Mouse (Mus musculus) lung, adult 2 months (tissue): ENCODE results near the gene Cmtm7. TPM values are rescaled to one million over a fixed set of nuclear protein-coding genes. Genes with fewer than 3 reads are reported as not detected.
A peak's percentile ranks its signal among the peaks of the same experiment; 100 is the strongest.

ENCODE experiments used
- DNase-seq: peaks from one replicate; pipeline ENCODE4 v3.0.0; 2022
- H3K4me1 ChIP-seq: fragments of 200-500 bp; 2 replicates; pipeline ENCODE4 v1.6.1; 2011; ENCODE audit warnings: low read length; ENCODE audit not compliant: control insufficient read depth, insufficient read depth
- H3K4me3 ChIP-seq: fragments of 200-500 bp; replicated peaks from 2 replicates; pipeline ENCODE3; 2011; ENCODE audit warnings: low read depth, mild to moderate bottlenecking, control low read depth, low read length; ENCODE audit errors: extremely low read depth
- CTCF ChIP-seq: fragments of 200-500 bp; IDR thresholded peaks from 2 replicates; pipeline ENCODE4 v1.5.1; 2011; ENCODE audit warnings: mild to moderate bottlenecking, low read length, control low read depth; ENCODE audit not compliant: insufficient read depth
- POLR2A ChIP-seq: fragments of 200-500 bp; IDR thresholded peaks from 2 replicates; pipeline ENCODE4 v1.6.1; 2011; ENCODE audit warnings: low read depth, mild to moderate bottlenecking, control low read depth, low read length, borderline replicate concordance; ENCODE audit errors: extremely low read depth
- WGBS: fragments of 180-500 bp; shearing (Covaris S2); methylation state at CpG from one replicate; pipeline ENCODE4 v1.1.7; 2018; 5-methylcytosine and 5-hydroxymethylcytosine counted together
- polyA plus RNA-seq: library from polyadenylated mRNA; depleted of rRNA; stranded (reverse); fragments of >200 nt; gene quantifications from 2 replicates; pipeline ENCODE4 v1.2.3, GENCODE M21; 2012

The Cmtm7 gene
- polyA plus RNA-seq, 1 experiment, result 88.9 TPM

DNA sequence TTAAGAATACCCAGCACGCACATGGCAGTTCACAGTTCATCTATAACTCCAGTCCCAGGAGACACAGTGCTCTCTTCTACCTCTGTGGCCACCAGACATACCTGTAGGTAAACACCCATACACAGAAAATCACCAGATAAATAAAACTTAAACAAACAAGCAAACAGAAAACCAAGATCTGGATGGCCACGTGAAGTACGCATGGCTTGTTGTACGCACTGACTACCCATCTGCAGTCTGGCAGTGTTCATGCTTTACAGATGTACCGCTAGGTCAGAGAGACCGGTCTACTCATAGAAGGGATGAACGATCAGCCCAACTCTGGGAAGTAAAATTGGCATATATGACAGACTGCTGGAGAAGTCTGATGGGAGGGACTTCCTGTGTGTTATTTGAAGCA is 34.5 kb upstream of the Cmtm7 start:
- Histone ChIP-seq H3K4me1 (no peaks in the 10 kb centered on the region; the same call in 1 of the 2 replicates), H3K4me3 (no peak overlapping the region)
- no peak for TF ChIP-seq POLR2A
- TF ChIP-seq CTCF, result no peak
- DNase-seq, result no peak
- 90% methylated on average over 7 of the region's 7 CpGs for WGBS

DNA sequence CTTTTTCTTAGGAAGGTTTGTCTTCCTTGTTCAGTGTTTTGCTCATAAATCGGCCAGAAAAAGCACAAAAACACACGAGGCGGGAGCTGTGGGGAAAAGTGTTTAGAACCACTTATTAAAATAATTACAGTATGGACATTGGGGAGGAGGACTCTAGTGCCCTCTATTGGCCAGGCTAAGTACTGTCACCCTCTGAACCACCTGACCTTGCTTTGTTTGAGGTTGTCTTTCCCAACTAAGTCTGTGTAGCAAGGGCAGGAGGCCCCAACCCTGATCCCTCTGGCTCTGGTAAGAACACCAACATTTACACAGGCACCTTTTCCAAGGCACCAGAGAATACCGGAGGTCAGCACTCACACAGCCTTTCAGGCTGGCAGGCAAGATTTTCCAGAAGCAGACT is 33.7 kb upstream of the Cmtm7 start:
- peak; percentile 25 for DNase-seq
- no peak for TF ChIP-seq POLR2A
- TF ChIP-seq CTCF, result peak; percentile 63

DNA sequence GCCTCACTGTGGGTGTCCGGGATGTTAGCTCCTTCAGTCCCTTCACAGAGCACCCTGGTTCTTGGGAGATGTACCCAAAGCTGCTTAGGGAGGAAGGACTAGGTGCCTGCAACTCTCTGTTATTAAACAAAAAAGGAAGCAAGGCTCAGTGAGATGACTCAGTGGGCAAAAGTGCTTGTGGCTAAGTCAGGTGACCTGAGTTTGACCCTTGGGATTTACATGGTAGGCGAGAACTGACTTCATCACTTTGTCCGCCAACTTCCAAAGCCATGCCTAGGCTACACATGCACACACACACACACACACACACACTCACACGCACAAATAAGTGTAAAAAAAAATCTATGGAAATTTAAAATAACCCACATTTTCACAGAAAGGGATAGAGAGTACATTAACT is 30.3 kb upstream of the Cmtm7 start:
- DNase-seq, result no peak
- TF ChIP-seq CTCF (no peak), POLR2A (no peak)
- 62% methylated on average over 4 of the region's 4 CpGs for WGBS
- no peaks in the 10 kb centered on the region for H3K4me1 ChIP-seq
- no peak overlapping the region for H3K4me3 ChIP-seq

More for the DNA sequence above, 33.7 kb upstream of the Cmtm7 start:
- 34% methylated on average over 4 of the region's 4 CpGs for WGBS
- H3K4me1 ChIP-seq, result no peaks in the 10 kb centered on the region; the same call in 1 of the 2 replicates
- no peak overlapping the region for H3K4me3 ChIP-seq

DNA sequence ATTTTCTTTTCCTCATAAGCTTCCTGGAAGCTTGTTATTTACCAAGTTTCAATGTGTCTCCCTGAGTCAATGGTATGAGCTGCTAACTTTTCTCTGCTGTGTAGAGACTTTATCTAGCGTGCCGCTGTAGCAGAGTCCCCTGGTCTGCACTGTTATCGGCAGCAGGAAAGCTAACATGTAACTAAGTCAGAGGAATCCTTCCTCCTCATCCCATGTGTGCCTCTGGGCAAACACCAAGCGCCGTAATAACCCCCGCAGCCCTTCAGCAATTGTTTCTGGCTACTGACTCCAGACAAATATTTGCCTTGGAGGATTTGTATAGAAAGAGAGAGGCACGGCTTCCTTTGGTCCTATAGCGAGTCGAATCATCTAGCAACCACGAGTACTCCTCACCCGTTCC is 29.2 kb upstream of the Cmtm7 start:
- H3K4me3 ChIP-seq, result no peak overlapping the region
- WGBS, result 57% methylated on average over 11 of the region's 11 CpGs
- no peaks in the 10 kb centered on the region for H3K4me1 ChIP-seq
- no peak for DNase-seq
- TF ChIP-seq CTCF, result no peak
- no peak for TF ChIP-seq POLR2A

DNA sequence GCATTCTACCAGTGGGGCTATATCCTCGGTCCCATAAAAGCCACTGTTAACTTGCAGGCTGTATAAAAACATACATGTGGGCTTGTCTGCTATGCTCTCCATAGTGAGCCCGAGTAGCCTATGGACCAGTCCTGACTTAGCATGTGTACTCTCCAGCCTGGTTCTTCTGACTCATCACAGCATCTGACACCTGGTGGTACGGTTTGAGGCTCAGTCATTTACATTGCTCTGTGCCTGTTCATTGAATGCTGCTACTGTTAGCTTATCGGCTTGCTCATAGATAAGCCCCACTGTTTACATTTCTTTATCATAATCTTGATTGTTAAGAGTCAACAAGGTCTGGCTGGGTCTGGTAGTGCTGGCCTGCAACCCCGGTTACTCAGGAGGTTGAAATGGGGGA is 27.0 kb upstream of the Cmtm7 start:
- 54% methylated on average over 5 of the region's 5 CpGs for WGBS
- TF ChIP-seq POLR2A (no peak), CTCF (no peak)
- Histone ChIP-seq H3K4me1 (peaks cover 6% of the 10 kb centered on the region), H3K4me3 (no peak overlapping the region)
- DNase-seq, result no peak

DNA sequence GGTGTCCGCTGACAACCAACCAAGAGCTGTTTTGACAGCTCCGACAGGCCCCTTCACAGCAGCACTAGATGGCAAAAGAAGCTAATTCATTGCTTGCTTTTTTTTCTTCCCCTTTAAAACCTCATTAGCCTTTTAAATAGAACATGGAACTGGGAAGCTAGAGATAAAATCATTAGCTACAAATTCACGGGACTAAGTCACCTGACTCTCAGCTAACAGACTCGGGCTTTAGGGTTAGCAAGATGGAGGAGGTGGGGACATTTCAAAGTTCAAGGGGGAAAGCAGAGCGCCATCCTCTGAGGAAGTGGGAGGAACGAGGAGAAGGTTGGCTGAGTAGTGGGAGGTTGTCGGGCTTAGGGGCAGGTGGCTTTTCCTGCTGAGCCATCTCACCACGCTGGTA is 25.6 kb upstream of the Cmtm7 start:
- DNase-seq, result no peak
- Histone ChIP-seq H3K4me3 (no peak overlapping the region), H3K4me1 (peaks cover 6% of the 10 kb centered on the region)
- 68% methylated on average over 8 of the region's 8 CpGs for WGBS
- no peak for TF ChIP-seq POLR2A
- TF ChIP-seq CTCF, result no peak

DNA sequence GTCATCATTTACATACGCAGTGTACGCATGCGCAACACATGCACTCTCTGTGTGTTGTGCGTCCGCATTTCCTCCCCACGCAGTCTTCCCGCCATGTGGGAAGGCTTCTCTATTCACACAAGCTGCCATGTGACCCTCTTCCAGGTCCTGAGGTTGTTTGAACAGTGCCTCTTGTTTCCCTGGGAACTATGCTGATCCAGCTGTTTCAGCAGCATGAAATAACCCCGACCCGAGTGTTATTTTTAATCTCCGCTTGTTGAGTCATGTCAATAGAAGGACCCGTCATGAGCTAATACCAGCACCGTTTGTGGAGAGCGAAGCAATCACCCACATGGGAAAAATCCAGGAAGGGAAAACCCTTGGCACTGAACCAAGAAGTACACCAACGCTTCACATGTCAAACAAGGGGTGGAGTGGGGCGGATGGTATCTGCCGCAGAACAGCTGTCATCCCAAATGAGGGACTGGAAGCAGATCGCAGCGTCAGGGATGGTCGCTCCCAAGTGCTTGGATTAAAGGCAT is 23.6 kb upstream of the Cmtm7 start:
- H3K4me3 ChIP-seq, result no peak overlapping the region
- WGBS, result 24% methylated on average over 19 of the region's 19 CpGs
- TF ChIP-seq POLR2A, result no peak
- TF ChIP-seq CTCF, result no peak
- DNase-seq, result peak; percentile 33
- H3K4me1 ChIP-seq, result peaks cover 6% of the 10 kb centered on the region

DNA sequence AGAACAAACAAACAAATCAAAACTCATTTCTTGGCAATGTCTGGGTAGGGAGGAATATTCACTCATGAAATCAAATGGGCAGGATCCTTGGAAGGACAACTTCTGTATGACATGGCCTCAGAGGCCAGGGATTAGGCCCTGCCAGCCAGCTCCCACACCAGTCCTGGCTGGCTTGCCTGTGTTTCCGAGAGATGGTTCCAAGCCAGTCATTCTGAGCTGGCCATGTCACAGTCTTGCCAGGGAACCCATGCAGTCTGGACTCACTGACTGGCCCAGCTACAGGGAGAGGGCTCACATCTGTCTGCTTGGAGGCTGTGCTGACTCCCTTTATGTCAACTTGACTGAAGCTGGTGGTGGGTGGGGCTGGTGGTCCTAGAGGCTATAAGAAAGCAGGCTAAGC is 20.5 kb upstream of the Cmtm7 start:
- Histone ChIP-seq H3K4me1 (peaks cover 6% of the 10 kb centered on the region), H3K4me3 (no peak overlapping the region)
- DNase-seq, result no peak
- 47% methylated on average over 1 of the region's 1 CpGs for WGBS
- no peak for TF ChIP-seq POLR2A
- TF ChIP-seq CTCF, result no peak

DNA sequence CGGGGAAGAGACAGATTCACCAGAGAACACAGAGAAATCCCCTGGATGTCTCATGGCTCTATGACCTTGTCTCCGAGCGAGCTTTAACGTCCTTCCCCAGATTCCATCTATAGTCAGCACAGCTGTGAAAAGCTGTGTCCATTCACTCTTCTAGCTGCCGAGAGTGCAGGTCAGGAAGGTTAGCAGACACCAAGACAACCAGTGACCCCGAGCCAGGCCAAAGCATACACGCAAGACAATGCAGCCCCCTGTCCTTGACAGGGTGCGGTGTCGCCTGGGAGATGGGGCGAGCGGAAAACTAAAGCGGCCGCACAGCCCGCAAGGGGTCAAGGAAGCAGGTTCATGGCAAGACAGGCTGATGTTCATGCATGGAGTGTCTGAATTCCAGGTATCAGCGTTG is 19.6 kb upstream of the Cmtm7 start:
- no peak for DNase-seq
- H3K4me1 ChIP-seq, result peaks cover 6% of the 10 kb centered on the region

DNA sequence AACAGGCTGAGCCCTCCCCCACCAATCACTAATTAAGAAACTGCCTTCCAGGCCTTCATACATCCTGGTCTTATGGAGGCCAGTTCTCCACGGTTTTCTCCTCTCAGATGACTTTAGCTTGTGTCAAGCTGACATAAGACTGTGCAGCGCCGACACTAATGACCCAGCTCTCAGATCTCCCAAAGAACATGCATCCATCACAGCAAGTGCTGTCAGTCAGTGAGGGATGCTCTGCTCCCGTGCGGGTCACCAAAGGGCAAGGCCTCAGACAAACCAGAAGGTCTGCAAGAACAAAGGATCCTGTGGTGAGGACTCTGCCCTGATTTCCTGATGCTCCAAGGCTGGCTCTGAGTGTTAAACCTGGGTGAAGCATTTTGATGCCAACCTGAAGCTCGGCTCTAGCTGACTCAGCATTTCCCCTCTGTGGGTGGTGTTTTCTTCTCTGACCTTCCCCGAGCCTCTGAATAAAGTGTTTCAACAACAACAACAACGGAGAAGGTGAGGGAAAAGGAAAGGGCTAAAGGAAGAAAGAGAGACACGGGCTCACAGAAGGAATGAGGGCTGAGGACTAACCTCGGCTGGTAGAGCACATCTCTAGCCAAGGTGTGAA is 17.9 kb upstream of the Cmtm7 start:
- Histone ChIP-seq H3K4me1 (no peaks in the 10 kb centered on the region), H3K4me3 (no peak overlapping the region)
- WGBS, result 62% methylated on average over 10 of the region's 10 CpGs
- DNase-seq, result no peak
- TF ChIP-seq POLR2A, result no peak
- TF ChIP-seq CTCF, result no peak

More for the DNA sequence above, 19.6 kb upstream of the Cmtm7 start:
- WGBS, result 68% methylated on average over 15 of the region's 15 CpGs
- no peak for TF ChIP-seq POLR2A
- H3K4me3 ChIP-seq, result no peak overlapping the region
